Mouse (Mus musculus) gastrocnemius, adult 18-20 months (tissue): Measurements from ENCODE around the gene Fzd7. TPM values are rescaled to one million over a fixed set of nuclear protein-coding genes. Genes with fewer than 3 reads are reported as not detected.

Experiments
- DNase-seq: peaks from one replicate; pipeline ENCODE4 v3.0.0; 2021; ENCODE audit warnings: low spot score
- total RNA-seq, 2 experiments: library from RNA; stranded (reverse); gene quantifications; 2 replicates each; pipeline ENCODE4 v1.2.3; 2021

Fzd7 gene
- total RNA-seq, 2 experiments from 2014 or later = 25.9 to 52.4 TPM

GRCm38 (mm10) chr1:59499327-59499726, 17.1 kb downstream of the Fzd7 start:
- DNase-seq = no peak

- DNase-seq = no peak
These were observed 20.1 kb downstream of the Fzd7 start for GRCm38 (mm10) chr1:59502355-59502754.

- peak; percentile 63 for DNase-seq
These were observed 21.6 kb downstream of the Fzd7 start for GRCm38 (mm10) chr1:59503659-59504301.

GRCm38 (mm10) chr1:59504302-59504700, 22.1 kb downstream of the Fzd7 start:
- no peak for DNase-seq

GRCm38 (mm10) chr1:59508463-59509139, 26.4 kb downstream of the Fzd7 start:
- peak; percentile 72 for DNase-seq

GRCm38 (mm10) chr1:59511566-59512270, 29.5 kb downstream of the Fzd7 start:
- DNase-seq = peak; percentile 87

GRCm38 (mm10) chr1:59516026-59516917, 34.0 kb downstream of the Fzd7 start, which contains the start of gene Gm973:
Gene Gm973 (plus strand): TSS chr1:59516264.
- peak; percentile 54 for DNase-seq

GRCm38 (mm10) chr1:59520226-59520837, 38.1 kb downstream of the Fzd7 start:
- DNase-seq = peak; percentile 16

GRCm38 (mm10) chr1:59522456-59522855, 40.2 kb downstream of the Fzd7 start:
- DNase-seq = no peak

GRCm38 (mm10) chr1:59523378-59523958, 41.2 kb downstream of the Fzd7 start:
- DNase-seq = no peak

- no peak for DNase-seq
These were observed 41.8 kb downstream of the Fzd7 start for GRCm38 (mm10) chr1:59524071-59524470.

- DNase-seq = no peak
These were observed 42.5 kb downstream of the Fzd7 start for GRCm38 (mm10) chr1:59524759-59525158.

- DNase-seq = no peak
These were observed 45.0 kb downstream of the Fzd7 start for GRCm38 (mm10) chr1:59527219-59527618.

GRCm38 (mm10) chr1:59534976-59535810, 53.0 kb downstream of the Fzd7 start:
- no peak for DNase-seq

Other genes with a start within 250 kb of the Fzd7 start
- gene Als2, start 245.2 kb upstream of the Fzd7 start, total RNA-seq = 10 to 100 TPM; 17.4 to 19.3 TPM
- gene Cdk15, start 225.5 kb upstream of the Fzd7 start, total RNA-seq = under 1 TPM; 0.14 TPM
- gene Gm973, start 33.8 kb downstream of the Fzd7 start, total RNA-seq = 1 to 10 TPM in 1 of 2 experiments, under 1 TPM in 1; 0.87 to 1.4 TPM
- 10 to 100 TPM; 57.1 to 63.8 TPM for gene Sumo1, start 188.4 kb downstream of the Fzd7 start, total RNA-seq
- 10 to 100 TPM; 23.0 to 29.8 TPM for gene Nop58, start 202.5 kb downstream of the Fzd7 start, total RNA-seq